Mouse (Mus musculus) embryo, embryonic 10.5 days (tissue): ENCODE results near the gene Rnf152.

Experiments
- DNase-seq: peaks from one replicate; pipeline ENCODE4 v3.0.0-alpha.2; 2015; ENCODE audit warnings: low spot score

Rnf152 gene

GRCm38 (mm10) chr1:105356291-105357011, at the start of gene Rnf152:
Gene Rnf152 (minus strand): TSS chr1:105356710.
- DNase-seq: peak; percentile 57

GRCm38 (mm10) chr1:105402853-105403252, 46.3 kb upstream of the Rnf152 start:
- no peak for DNase-seq

- DNase-seq: no peak
Observed at GRCm38 (mm10) chr1:105384141-105384937, 27.8 kb upstream of the Rnf152 start.

- DNase-seq: no peak
Observed at GRCm38 (mm10) chr1:105377546-105377945, 21.0 kb upstream of the Rnf152 start.

- DNase-seq: no peak
Observed at GRCm38 (mm10) chr1:105374618-105375017, 18.1 kb upstream of the Rnf152 start.

GRCm38 (mm10) chr1:105362701-105363100, 6.2 kb upstream of the Rnf152 start:
- DNase-seq: peak; percentile 35

- peak; percentile 7 for DNase-seq
Observed at GRCm38 (mm10) chr1:105358896-105359295, 2.4 kb upstream of the Rnf152 start.

- peak; percentile 59 for DNase-seq
Observed at GRCm38 (mm10) chr1:105355910-105356290, 610 bp downstream of the Rnf152 start.

- DNase-seq: peak; percentile 45
Observed at GRCm38 (mm10) chr1:105354901-105355891, 1.3 kb downstream of the Rnf152 start.

- DNase-seq: no peak
Observed at GRCm38 (mm10) chr1:105351806-105352205, 4.7 kb downstream of the Rnf152 start.

- DNase-seq: no peak
Observed at GRCm38 (mm10) chr1:105342305-105342704, 14.2 kb downstream of the Rnf152 start.

GRCm38 (mm10) chr1:105340943-105341342, 15.6 kb downstream of the Rnf152 start:
- no peak for DNase-seq

- DNase-seq: no peak
Observed at GRCm38 (mm10) chr1:105337397-105337796, 19.1 kb downstream of the Rnf152 start.

- no peak for DNase-seq
Observed at GRCm38 (mm10) chr1:105336096-105336495, 20.4 kb downstream of the Rnf152 start.

GRCm38 (mm10) chr1:105332087-105332731, 24.3 kb downstream of the Rnf152 start:
- DNase-seq: no peak

- no peak for DNase-seq
Observed at GRCm38 (mm10) chr1:105331605-105332004, 24.9 kb downstream of the Rnf152 start.

- DNase-seq: no peak
Observed at GRCm38 (mm10) chr1:105330581-105331320, 25.8 kb downstream of the Rnf152 start.

- DNase-seq: no peak
Observed at GRCm38 (mm10) chr1:105327789-105328188, 28.7 kb downstream of the Rnf152 start.

- no peak for DNase-seq
Observed at GRCm38 (mm10) chr1:105324636-105325035, 31.9 kb downstream of the Rnf152 start.

- DNase-seq: no peak
Observed at GRCm38 (mm10) chr1:105314010-105314800, 42.3 kb downstream of the Rnf152 start.
